ENCODE assay signal across 26 mouse cellular contexts in genomic region chr14:40900267-40900666, GRCm38 (mm10). TPM values are rescaled to one million over a fixed set of nuclear protein-coding genes. Genes with fewer than 3 reads are reported as not detected.
DNase-seq lines count a peak whose midpoint lies in the region; ATAC-seq and TF ChIP-seq lines count a peak whose summit lies in the region.
"Had no signal": no experiment of that assay in that cellular context is flagged by ENCODE, and none has a peak within 500 bp of the region (broad histone marks: within the 10 kb centered on the region; RNA-seq: fewer than 3 reads in every experiment).

No protein-coding gene starts in this region.

- H3K4me3 ChIP-seq in intestine, embryonic 14.5 days (ENCODE audit: low read depth, low read length): no peak overlapping the region
- no peak overlapping the region for H3K4me3 ChIP-seq in intestine, postnatal 0 days (ENCODE audit: low read depth, low read length)
- H3K4me3 ChIP-seq in midbrain, embryonic 11.5 days (ENCODE audit: low read depth, low read length): no peak overlapping the region
- H3K4me3 ChIP-seq in midbrain, embryonic 14.5 days (replicated peaks; ENCODE audit: low read depth, low read length): no peak overlapping the region
- H3K4me3 ChIP-seq: forebrain, embryonic 15.5 days; heart, adult 2 months; heart, embryonic 13.5 days; intestine, embryonic 15.5 days; midbrain, embryonic 10.5 days had no signal

- 71% methylated on average over 2 of the region's 2 CpGs for WGBS in intestine, embryonic 14.5 days
- 69% methylated on average over 2 of the region's 2 CpGs for WGBS in intestine, postnatal 0 days
- WGBS in midbrain, embryonic 11.5 days: 93% methylated on average over 2 of the region's 2 CpGs
- 88% methylated on average over 2 of the region's 2 CpGs for WGBS in midbrain, embryonic 14.5 days

- peaks cover 14% of the 10 kb centered on the region; the same call in 1 of the 2 replicates for H3K4me1 ChIP-seq in intestine, embryonic 14.5 days (replicated peaks; ENCODE audit: control insufficient read depth, insufficient read depth, low read length)
- H3K4me1 ChIP-seq in intestine, postnatal 0 days (replicated peaks; ENCODE audit: control insufficient read depth, insufficient read depth, low read length): no peaks in the 10 kb centered on the region
- H3K4me1 ChIP-seq in midbrain, embryonic 11.5 days (ENCODE audit: control insufficient read depth, insufficient read depth, low read length): 0 out of 2 replicates have a peak, but pooled peaks cover 3% of the 10 kb centered on the region
- H3K4me1 ChIP-seq in midbrain, embryonic 14.5 days (ENCODE audit: control insufficient read depth, insufficient read depth, low read length): no peaks in the 10 kb centered on the region
- H3K4me1 ChIP-seq: forebrain, embryonic 15.5 days had no signal

- TF ChIP-seq CTCF in intestine, postnatal 0 days (IDR thresholded peaks at IDR 0.05; ENCODE audit: low read depth): no peak

- no peak overlapping the region for H3K9ac ChIP-seq in intestine, embryonic 14.5 days (ENCODE audit: low read length)
- H3K9ac ChIP-seq in intestine, postnatal 0 days (ENCODE audit: low read depth, low read length): no peak overlapping the region
- no peak overlapping the region for H3K9ac ChIP-seq in midbrain, embryonic 11.5 days (ENCODE audit: low read length)
- no peak overlapping the region for H3K9ac ChIP-seq in midbrain, embryonic 14.5 days (replicated peaks; ENCODE audit: low read length)
- H3K9ac ChIP-seq: forebrain, embryonic 15.5 days; heart, embryonic 13.5 days; intestine, embryonic 15.5 days; liver, embryonic 14.5 days; lung, embryonic 14.5 days had no signal

- H3K27ac ChIP-seq in intestine, embryonic 14.5 days (ENCODE audit: low read depth): no peak overlapping the region
- H3K27ac ChIP-seq in intestine, postnatal 0 days (ENCODE audit: low read depth, low read length): no peak overlapping the region
- H3K27ac ChIP-seq in midbrain, embryonic 11.5 days (ENCODE audit: low read depth, low read length): no peak overlapping the region
- H3K27ac ChIP-seq in midbrain, embryonic 14.5 days (replicated peaks; ENCODE audit: low read depth, low read length): no peak overlapping the region
- H3K27ac ChIP-seq: forebrain, embryonic 15.5 days; heart, adult 2 months; heart, embryonic 13.5 days; intestine, embryonic 15.5 days; liver, embryonic 14.5 days; midbrain, embryonic 10.5 days had no signal

- peaks cover 3% of the 10 kb centered on the region; the same call in 1 of the 2 replicates for H3K36me3 ChIP-seq in intestine, embryonic 14.5 days (ENCODE audit: control insufficient read depth, insufficient read depth, low read length)
- H3K36me3 ChIP-seq in intestine, postnatal 0 days (ENCODE audit: control insufficient read depth, insufficient read depth): peaks cover 4% of the 10 kb centered on the region; the same call in 1 of the 2 replicates
- no peaks in the 10 kb centered on the region for H3K36me3 ChIP-seq in midbrain, embryonic 11.5 days (ENCODE audit: control insufficient read depth, insufficient read depth, low read length)
- H3K36me3 ChIP-seq in midbrain, embryonic 14.5 days (ENCODE audit: control insufficient read depth, insufficient read depth, low read length): peaks cover 6% of the 10 kb centered on the region; the same call in 1 of the 2 replicates
- H3K36me3 ChIP-seq: heart, embryonic 13.5 days; intestine, embryonic 15.5 days had no signal

- no peaks in the 10 kb centered on the region for H3K27me3 ChIP-seq in intestine, embryonic 14.5 days (replicated peaks; ENCODE audit: control insufficient read depth, insufficient read depth, low read length)
- no peaks in the 10 kb centered on the region for H3K27me3 ChIP-seq in intestine, postnatal 0 days (replicated peaks; ENCODE audit: control insufficient read depth, insufficient read depth, low read length)
- no peaks in the 10 kb centered on the region for H3K27me3 ChIP-seq in midbrain, embryonic 11.5 days (ENCODE audit: control insufficient read depth, insufficient read depth, low read length)
- H3K27me3 ChIP-seq in midbrain, embryonic 14.5 days (ENCODE audit: control insufficient read depth, insufficient read depth, low read length): no peaks in the 10 kb centered on the region
- H3K27me3 ChIP-seq: forebrain, embryonic 15.5 days; heart, embryonic 13.5 days; intestine, embryonic 15.5 days had no signal

- no peak overlapping the region for H3K4me2 ChIP-seq in intestine, embryonic 14.5 days (ENCODE audit: low read length)
- no peak overlapping the region for H3K4me2 ChIP-seq in intestine, postnatal 0 days (replicated peaks; ENCODE audit: low read depth)
- H3K4me2 ChIP-seq in midbrain, embryonic 11.5 days: no peak overlapping the region
- no peak overlapping the region for H3K4me2 ChIP-seq in midbrain, embryonic 14.5 days (ENCODE audit: low read length)
- H3K4me2 ChIP-seq: forebrain, embryonic 15.5 days; heart, embryonic 13.5 days; intestine, embryonic 15.5 days; lung, embryonic 14.5 days had no signal

- H3K9me3 ChIP-seq in intestine, embryonic 14.5 days (ENCODE audit: control insufficient read depth, low read length): no peaks in the 10 kb centered on the region
- H3K9me3 ChIP-seq in intestine, postnatal 0 days (ENCODE audit: control insufficient read depth): no peaks in the 10 kb centered on the region
- no peaks in the 10 kb centered on the region for H3K9me3 ChIP-seq in midbrain, embryonic 11.5 days (ENCODE audit: control insufficient read depth, low read length)
- no peaks in the 10 kb centered on the region for H3K9me3 ChIP-seq in midbrain, embryonic 14.5 days (ENCODE audit: control insufficient read depth, low read length)
- H3K9me3 ChIP-seq: forebrain, embryonic 15.5 days; G1E; heart, embryonic 13.5 days; intestine, embryonic 15.5 days; midbrain, embryonic 10.5 days had no signal

- DNase-seq in embryo, embryonic 10.5 days (ENCODE audit: low spot score): peak; percentile 30
- DNase-seq in embryo, embryonic 11 days: no peak
- peak; percentile 44 for DNase-seq in intestine, embryonic 14.5 days (ENCODE audit: low spot score)
- DNase-seq in midbrain, embryonic 11.5 days (ENCODE audit: low spot score, missing footprints): no peak
- DNase-seq in midbrain, embryonic 14.5 days: no peak
- peak; percentile 1 for DNase-seq in naive thymus-derived CD4-positive, alpha-beta T cell, adult 2 months (ENCODE audit: low read depth)
- no peak for DNase-seq in spleen, postnatal 14 days (ENCODE audit: low spot score in 2 of 2)
- DNase-seq: adrenal gland, postnatal 14 days; cerebellum, adult 11 months; cerebellum, adult 9-11 months; gastrocnemius, postnatal 36 days; heart, adult 2 months; heart, postnatal 10 days; liver; lung, embryonic 14.5 days; lung, postnatal 14 days; right cerebral cortex, postnatal 25 days; thymus, postnatal 14 days had no signal

- ATAC-seq in intestine, embryonic 14.5 days (replicated peaks; ENCODE audit: low FRiP score, low TSS enrichment, low read depth): no peak
- no peak for ATAC-seq in intestine, postnatal 0 days
- ATAC-seq in midbrain, embryonic 11.5 days (ENCODE audit: low FRiP score): 0 out of 2 replicates have a peak, but pooled peaks have one; percentile 18
- no peak for ATAC-seq in midbrain, embryonic 14.5 days (ENCODE audit: low FRiP score, low TSS enrichment)
- ATAC-seq: forebrain, embryonic 15.5 days; hindbrain, embryonic 16.5 days; intestine, embryonic 15.5 days had no signal

RNA-seq across cellular contexts. Expression of gene Sh2d4b, which starts 7.2 kb away (rescaled TPM):
- polyA plus RNA-seq in intestine, embryonic 14.5 days (2014; fragmentation: Nextera tagmentation; extraction: Ambion mirVana): 0.46 and 0.70 TPM in 2 replicates
- polyA plus RNA-seq in intestine, postnatal 0 days (2015; fragmentation: Nextera tagmentation; extraction: Ambion mirVana): not detected in 2 replicates
- polyA plus RNA-seq in midbrain, embryonic 11.5 days (2014; fragmentation: Nextera tagmentation; extraction: Ambion mirVana): 0.76 and 0.78 TPM in 2 replicates
- 1.9 and 2.6 TPM in 2 replicates for polyA plus RNA-seq in midbrain, embryonic 14.5 days (2014; fragmentation: Nextera tagmentation; extraction: Ambion mirVana)

Comparison
In these comparisons a context has a peak if more than half of its experiments do, and no peak if none do; other contexts are left out.
1. DNase-seq: peak in embryo, embryonic 10.5 days (single experiment), intestine, embryonic 14.5 days (single experiment) and naive thymus-derived CD4-positive, alpha-beta T cell, adult 2 months (single experiment); none in embryo, embryonic 11 days (single experiment), midbrain, embryonic 11.5 days (single experiment), midbrain, embryonic 14.5 days (single experiment) and spleen, postnatal 14 days (0 of 2).